Mouse (Mus musculus) adipocyte (in vitro differentiated cells): ENCODE data around the gene Borcs7.
A peak's percentile ranks its signal among the peaks of the same experiment; 100 is the strongest.
"Not testable (repeated sequence)": the region's sequence is repeated elsewhere in the genome, so short reads cannot be mapped to it uniquely, and the experiment has no call there.

Source experiments
- DNase-seq: peaks from one replicate; pipeline ENCODE4 v3.0.0-alpha.2; 2016; ENCODE audit warnings: low spot score

The Borcs7 gene

DNA sequence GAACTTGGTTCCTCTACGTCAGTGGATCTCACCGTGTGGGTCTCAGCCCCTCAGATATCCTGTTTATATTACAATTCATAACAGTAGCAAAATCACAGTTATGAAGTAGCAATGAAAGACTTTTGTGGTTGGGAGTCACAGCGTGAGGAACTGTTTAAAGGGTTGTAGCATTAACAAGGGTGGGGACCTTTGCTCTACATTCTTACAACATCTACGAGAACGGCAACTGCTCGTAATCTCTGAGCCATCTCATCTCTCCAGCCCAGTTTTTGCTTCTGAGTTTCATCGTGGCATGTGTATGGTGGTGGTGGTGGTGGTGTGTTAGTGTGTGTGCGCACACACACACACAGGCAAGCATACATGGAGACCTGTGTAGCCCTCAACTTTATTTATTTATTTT, 24.5 kb downstream of the Borcs7 start:
- no peak for DNase-seq

DNA sequence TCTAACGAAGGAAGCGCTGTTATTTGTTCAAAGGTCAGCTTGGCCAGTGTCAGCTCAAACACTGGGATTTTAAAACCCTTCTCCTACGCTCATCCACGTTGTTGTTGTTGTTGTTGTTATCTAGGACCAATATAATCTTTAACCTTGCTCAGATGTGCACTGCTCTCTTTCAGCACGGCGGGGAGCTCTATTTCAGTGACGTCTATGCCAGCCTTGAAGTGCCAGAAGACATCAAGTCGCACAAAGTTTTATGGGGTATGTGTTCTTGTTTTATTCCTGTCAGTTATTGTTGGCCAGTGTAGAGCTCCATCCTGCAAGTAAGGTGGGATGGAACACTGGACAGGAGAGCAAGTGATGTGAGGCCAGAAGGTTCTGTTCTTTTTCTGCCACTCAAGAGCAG, 25.3 kb downstream of the Borcs7 start:
- DNase-seq, result no peak

DNA sequence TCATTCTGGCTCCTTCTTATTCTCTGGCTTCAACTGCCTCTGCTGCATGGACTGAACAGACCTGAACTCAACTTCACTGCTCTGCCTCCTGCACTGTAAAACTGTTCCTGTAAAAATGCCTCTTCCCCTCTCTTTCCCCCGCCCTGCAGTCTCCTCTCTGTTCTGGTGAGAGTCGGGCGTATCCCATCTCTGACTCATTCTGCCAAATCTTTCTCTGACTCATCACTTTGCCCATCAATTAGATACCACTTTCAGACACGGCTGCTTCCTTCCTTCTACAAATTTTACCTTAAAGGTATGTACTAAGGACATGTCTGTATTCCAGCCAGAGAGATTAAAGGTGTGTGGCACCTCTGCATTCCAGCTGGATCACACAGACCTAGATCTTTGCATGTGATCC, 28.4 kb downstream of the Borcs7 start:
- no peak for DNase-seq

DNA sequence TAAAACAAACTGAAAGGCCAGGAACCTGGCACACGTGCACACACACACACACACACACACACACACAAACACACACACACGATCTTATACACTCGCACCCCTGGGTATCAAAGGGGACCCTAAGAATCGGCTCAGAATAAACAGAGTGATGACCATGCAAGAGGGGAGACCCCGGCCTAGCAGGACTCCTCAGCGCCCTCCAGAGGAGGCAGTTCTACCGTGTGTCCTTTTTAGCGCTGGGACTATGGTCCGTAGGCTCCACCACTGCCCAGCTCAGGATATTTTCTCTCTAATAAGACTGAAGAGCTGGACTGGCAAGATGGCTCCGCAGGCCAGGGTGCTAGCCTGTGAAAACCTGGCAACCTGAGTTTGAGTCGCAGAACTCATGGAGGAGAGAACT, 34.7 kb downstream of the Borcs7 start:
- no peak for DNase-seq

DNA sequence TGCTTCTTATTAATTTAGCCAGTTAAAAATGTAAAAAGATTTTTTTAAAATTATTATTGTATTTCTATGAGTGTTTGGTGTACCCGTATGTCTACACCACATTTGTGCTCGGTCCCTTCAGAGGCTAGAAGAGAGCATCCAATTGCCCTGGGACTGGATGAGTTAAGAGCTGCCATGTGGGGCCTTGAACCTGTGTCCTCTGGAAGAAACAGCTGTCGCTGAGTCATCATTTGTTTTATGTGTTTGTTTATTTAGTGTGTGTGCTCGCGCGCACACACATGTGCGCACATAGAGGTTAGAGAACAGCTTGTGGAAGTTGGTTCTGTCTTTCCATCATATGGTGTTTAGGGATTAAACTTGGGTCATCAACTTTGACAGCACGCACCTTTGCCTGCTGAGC, 36.4 kb downstream of the Borcs7 start:
- no peak for DNase-seq

DNA sequence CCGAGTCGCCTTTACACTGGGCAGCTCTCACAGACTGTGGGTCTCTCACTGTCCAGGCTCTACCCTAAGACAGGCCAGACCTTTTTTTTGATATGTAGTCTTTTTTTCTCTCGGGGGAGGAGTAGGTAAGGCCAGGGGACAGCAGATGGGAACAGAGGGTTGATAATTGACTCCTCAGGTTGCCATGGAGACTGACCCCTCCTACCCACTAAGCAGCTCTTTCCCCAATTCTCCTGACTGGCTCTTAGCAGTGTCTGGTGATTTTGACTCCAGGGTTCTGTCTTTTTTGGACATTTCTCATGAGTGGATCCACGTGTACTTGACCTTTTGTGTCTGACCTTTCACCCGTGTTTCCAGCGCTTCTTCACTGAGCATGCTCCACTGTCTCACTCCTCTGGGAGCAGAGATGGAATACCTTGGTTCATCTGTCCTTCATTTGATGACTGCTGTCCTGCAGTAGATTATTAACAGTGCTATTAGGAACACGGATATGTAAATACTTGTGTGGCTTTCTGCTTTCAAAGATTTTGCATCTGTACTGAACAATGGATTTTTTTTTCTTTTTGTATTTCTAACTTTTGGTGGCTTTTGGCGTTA, 37.5 kb downstream of the Borcs7 start:
- DNase-seq, result no peak

DNA sequence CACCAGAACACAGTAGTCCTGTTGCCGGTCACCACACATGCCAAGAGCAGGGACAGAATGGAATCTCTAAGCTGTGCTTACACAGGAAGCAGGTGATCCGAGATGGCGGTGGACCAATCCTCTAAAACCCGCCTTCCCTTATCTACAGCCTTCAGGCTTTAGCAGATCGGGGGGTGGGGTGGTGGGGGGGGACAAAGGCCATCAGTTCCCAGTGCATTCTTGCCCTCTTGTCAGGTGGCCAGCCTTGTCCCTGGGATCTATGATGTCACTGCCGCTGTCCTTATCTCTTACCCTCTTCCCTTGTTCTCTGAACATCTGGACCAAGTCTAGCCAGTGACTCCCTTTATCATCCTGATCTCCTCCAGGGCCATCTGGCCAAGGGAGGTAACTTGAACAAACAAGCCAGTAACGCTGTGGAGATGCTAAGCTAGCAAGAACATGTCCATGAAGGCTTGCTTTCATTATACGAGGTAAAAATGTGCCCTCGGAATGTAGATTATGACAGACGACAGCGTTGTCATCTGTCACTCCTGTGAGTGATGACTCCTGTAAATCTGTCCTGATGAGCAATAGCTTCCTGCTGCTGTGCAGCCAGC, 38.3 kb downstream of the Borcs7 start:
- DNase-seq, result no peak

DNA sequence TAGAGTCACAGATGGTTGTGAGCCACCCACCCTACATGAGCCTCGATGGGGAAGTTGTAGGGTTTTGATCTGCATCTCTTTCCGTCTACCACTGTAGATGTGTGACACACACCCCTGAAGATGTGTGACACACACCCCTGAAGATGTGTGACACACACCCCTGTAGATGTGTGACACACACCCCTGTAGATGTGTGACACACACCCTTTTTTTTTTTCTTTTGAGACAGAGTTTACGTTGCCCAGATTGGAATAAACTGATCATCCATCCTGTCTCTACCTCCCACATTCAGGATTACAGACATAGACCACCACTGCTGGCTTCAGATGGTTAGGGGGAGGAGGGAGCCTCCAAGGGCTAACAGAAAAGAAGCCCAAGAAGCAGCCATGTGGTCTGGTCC, 39.2 kb downstream of the Borcs7 start:
- DNase-seq, result no peak

DNA sequence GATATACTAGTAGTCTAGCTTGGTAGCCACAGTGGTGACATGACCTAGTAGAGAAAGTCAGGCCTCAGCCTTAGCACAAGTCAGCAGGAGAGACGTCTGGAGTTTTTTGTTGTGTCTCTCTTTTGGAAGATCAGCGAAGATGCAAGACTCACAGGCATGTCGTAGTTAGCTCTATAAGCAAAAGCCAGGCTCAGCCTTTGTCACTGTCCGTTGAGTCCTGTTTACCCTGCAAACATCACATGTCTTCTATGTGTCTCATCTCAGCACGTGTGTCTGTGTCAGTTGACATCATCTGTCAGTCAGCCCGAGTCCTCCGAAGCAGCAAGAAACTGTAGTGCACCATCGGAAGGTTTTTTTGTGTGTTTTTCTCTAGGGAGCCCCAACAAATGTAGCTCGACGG, 41.6 kb downstream of the Borcs7 start:
- DNase-seq, result no peak

DNA sequence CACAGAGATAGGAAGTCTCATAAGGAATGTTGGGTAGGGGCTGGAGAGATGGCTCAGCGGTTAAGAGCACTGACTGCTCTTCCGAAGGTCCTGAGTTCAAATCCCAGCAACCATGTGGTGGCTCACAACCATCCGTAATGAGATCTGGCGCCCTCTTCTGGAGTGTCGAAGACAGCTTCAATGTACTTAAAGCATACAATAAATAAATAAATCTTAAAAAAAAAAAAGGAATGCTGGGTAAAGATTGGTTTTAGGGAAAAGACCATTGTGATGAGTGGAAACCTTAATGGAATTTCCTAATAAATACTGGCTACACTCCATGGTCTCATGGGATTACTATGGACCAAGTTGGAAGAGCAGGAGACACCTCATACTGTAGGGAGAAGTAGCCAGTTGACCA, 43.0 kb downstream of the Borcs7 start:
- DNase-seq, result not testable (repeated sequence)

DNA sequence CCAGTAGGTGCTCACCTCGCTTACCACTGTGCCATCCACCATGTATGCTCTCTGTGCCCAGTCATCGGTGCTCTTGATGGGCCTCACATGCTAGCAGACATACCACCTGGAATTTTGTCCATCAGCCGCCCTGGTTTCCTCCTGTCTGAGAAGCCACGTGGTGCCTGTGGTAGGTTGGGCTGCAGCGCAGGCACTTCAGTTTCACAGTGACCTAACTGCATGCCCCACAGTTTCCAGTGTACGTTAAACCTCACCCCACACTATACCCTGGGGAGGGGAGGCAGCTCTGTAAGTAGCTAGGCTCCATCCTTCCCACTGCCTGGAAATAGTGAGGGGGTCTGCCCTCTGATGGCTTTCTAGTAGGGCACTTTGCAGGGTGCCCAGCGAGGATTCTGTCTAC, 43.9 kb downstream of the Borcs7 start:
- no peak for DNase-seq

DNA sequence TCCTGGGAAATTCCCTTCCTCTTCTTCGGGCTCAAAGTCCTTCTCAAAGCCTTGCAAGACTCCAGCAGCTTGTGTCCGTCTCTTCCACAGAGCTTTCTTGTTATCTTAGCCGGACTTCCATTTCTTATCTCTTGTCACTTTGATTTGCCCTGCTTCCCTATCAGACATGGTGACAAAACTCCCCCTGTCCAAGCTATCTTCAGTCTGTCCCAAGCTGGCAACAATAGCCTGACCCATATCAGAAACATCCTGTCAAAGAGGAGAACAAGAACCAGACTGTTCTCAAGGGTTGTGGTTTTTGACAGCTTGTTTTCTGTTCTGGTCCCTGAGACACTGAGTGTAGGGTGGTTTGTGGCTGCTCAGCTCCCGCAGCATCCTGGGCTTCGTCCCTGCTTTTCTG, 45.5 kb downstream of the Borcs7 start:
- DNase-seq, result no peak

DNA sequence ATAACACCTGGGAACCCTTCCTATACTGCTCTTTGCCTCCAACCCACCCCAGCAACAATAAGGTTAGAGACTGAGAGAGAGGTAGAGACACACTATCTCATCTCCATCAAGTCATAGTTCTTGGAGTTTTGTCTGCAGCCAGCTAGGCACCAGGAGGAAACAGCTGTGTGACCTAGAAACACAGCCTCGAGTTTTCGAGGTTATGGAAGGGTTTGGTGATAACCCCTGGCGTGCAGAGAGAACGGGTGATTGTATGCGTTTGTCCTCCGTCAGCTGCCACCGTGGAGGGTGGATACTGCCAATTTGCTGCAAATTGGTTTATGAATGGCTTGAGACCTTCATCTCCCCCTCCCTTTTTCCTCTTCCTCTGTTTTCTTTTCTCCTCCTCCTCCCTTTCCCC, 47.4 kb downstream of the Borcs7 start:
- no peak for DNase-seq

DNA sequence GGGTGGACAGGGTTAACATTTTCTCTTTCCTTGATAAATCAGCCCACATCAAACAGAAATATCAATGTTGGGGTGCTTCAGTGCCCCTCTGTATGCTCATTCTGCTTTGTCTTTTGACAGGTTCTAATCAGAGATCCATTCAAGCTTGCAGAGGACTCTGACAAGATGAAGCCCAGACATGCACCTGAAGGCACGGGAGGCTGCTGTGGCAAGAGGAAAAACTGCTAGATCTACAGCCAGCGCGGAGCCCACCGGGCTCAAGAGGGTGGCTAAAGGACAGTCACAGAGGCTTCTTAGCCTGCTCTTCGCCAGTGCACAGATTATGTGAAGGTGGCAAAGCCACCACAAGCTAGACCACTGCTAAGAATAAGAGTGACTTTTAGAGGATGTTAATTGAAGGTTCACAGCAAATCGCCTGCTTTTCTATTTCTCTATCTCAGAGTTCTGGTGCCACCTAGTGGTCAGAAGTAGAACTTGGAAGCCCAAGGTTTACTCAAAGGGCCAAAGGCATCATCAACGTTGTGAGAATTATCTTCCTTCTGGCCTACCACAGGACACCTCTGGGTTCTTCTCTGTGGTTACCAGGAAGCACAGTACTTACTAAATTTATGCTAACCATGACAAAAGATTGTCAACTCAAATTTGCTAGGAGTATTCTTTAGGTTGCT, 50.8 kb downstream of the Borcs7 start:
- DNase-seq, result peak; percentile 86

DNA sequence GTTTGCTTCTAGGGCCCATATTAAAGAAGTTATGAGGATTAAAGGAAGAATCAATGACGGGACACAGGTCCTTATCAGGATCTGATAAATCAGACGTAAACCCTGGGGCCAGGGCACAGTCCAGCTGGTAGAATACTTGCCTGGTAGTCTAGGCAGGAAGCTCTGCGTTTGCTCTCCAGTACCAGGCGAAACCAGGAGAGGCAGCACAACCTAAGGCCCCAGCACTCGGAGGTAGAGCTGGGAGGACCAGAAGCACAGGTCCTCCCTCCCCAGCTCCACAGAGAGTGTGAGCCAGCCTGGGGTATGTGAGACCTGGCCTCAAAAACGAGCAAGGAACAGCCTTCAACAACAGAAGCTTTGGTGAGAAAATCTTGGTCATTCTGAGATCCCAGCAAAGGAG, 51.9 kb downstream of the Borcs7 start:
- DNase-seq, result no peak

DNA sequence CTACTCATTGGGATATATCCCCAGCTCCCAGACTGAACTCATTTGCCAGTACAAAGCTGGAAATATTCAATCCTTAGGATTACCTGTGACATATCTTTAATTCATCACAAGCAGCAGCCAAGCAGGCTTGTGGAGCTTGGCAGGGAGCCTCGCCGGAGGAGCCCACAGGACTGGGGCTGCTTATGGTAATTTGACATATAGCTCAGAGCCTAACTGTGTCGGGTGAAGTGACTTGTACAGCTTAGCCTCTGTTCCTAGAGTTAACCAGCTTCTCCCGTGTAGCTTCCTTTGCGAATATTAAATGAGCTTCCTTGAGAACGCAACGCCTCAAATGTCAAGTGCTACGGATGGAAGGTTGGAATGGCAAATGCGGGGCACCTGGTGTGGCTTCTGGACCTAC, 55.0 kb downstream of the Borcs7 start:
- no peak for DNase-seq

DNA sequence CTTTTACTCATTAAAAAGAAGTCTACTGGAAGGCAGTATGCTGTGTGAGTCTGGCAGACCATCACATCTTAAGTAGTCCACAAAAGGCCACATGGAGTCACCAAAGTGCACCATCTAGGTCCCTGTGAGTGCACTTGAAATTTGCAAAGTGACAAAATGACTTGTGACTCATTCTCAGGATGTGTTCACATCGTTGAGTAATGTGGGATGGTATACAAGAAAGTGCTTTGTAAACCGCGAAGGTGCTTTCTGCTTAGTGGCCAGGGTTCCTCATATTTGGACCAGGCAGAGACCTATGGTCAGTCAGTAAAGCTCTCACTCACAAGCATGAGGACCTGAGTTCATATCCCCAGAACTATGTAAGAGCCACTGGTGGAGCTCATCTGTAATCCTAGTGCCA, 58.1 kb downstream of the Borcs7 start:
- DNase-seq, result no peak

DNA sequence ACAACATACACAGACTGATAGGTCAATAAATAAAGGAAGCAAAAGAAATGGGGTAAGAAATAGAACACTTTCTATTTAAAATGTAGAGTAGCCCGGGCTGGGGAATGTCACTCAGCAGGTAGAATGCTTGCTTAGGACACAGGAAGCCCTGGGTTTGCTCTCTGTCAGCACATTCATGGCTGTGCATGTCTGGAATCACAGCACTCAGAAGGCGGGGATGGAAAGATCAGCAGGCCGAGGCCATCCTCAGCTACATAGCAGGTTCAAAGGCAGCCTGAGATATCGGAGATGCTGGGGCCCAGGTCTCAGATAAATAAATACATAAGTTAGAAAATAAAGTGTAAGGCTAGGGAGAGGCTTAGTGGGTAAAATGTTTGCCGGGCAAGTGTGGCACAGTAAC, 62.5 kb downstream of the Borcs7 start:
- no peak for DNase-seq
